Mouse (Mus musculus): ENCODE measurements around the gene Ndufa4l2. TPM values are rescaled to one million over a fixed set of nuclear protein-coding genes. Genes with fewer than 3 reads are reported as not detected.

Gene Ndufa4l2
- polyA plus RNA-seq, 1 experiment from 2014 or later: 23.1 TPM

- DNase-seq: peak; percentile 78
Measured at GRCm38 (mm10) chr10:127537854-127538583, 23.3 kb downstream of the Ndufa4l2 start.

GRCm38 (mm10) chr10:127541510-127541909, 26.7 kb downstream of the Ndufa4l2 start:
- peaks cover under 1% of the 10 kb centered on the region for H3K27me3 ChIP-seq (ENCODE audit: insufficient read depth, low read length)
- WGBS (ENCODE audit: insufficient replicate concordance): 84% methylated on average over 8 of the region's 8 CpGs
- DNase-seq (no peak), ATAC-seq (no peak)
- H3K9me3 ChIP-seq (ENCODE audit: low read length): no peaks in the 10 kb centered on the region
- no peaks in the 10 kb centered on the region for H3K4me1 ChIP-seq (ENCODE audit: insufficient read depth)
- no peak overlapping the region for H3K4me3 ChIP-seq (ENCODE audit: low read depth, low read length)
- TF ChIP-seq CTCF (IDR thresholded peaks at IDR 0.05; ENCODE audit: low read depth) (no peak), EP300 (IDR thresholded peaks at IDR 0.05; ENCODE audit: low read depth) (no peak)
- peaks cover 50% of the 10 kb centered on the region for H3K36me3 ChIP-seq (replicated peaks; ENCODE audit: insufficient read depth, low read length)
- H3K4me2 ChIP-seq (ENCODE audit: low read depth, low read length): no peak overlapping the region
- H3K9ac ChIP-seq (replicated peaks): no peak overlapping the region
- H3K27ac ChIP-seq (ENCODE audit: low read depth): no peak overlapping the region

More at GRCm38 (mm10) chr10:127537854-127538583, 23.3 kb downstream of the Ndufa4l2 start:
- TF ChIP-seq CTCF (IDR thresholded peaks at IDR 0.05; ENCODE audit: low read depth) (peak; percentile 96), EP300 (IDR thresholded peaks at IDR 0.05; ENCODE audit: low read depth) (no peak)
- H3K4me3 ChIP-seq (ENCODE audit: low read depth, low read length): no peak overlapping the region
- H3K9ac ChIP-seq (replicated peaks): no peak overlapping the region
- H3K4me1 ChIP-seq (ENCODE audit: insufficient read depth): peaks cover 9% of the 10 kb centered on the region
- 31% methylated on average over 7 of the region's 7 CpGs for WGBS (ENCODE audit: insufficient replicate concordance)
- peaks cover 28% of the 10 kb centered on the region for H3K36me3 ChIP-seq (replicated peaks; ENCODE audit: insufficient read depth, low read length)
- peaks cover 36% of the 10 kb centered on the region for H3K27me3 ChIP-seq (ENCODE audit: insufficient read depth, low read length)
- H3K27ac ChIP-seq (ENCODE audit: low read depth): no peak overlapping the region
- no peak overlapping the region for H3K4me2 ChIP-seq (ENCODE audit: low read depth, low read length)
- H3K9me3 ChIP-seq (ENCODE audit: low read length): no peaks in the 10 kb centered on the region
- ATAC-seq: peak; percentile 35

GRCm38 (mm10) chr10:127542084-127542483, 27.3 kb downstream of the Ndufa4l2 start:
- no peak overlapping the region for H3K4me2 ChIP-seq (ENCODE audit: low read depth, low read length)
- WGBS (ENCODE audit: insufficient replicate concordance): 82% methylated on average over 13 of the region's 13 CpGs
- ATAC-seq (no peak), DNase-seq (no peak)
- H3K9me3 ChIP-seq (ENCODE audit: low read length): no peaks in the 10 kb centered on the region
- no peak overlapping the region for H3K9ac ChIP-seq (replicated peaks)
- peaks cover 53% of the 10 kb centered on the region for H3K36me3 ChIP-seq (replicated peaks; ENCODE audit: insufficient read depth, low read length)
- no peaks in the 10 kb centered on the region; the same call in 1 of the 2 replicates for H3K27me3 ChIP-seq (ENCODE audit: insufficient read depth, low read length)
- H3K4me3 ChIP-seq (ENCODE audit: low read depth, low read length): no peak overlapping the region
- no peak overlapping the region for H3K27ac ChIP-seq (ENCODE audit: low read depth)
- H3K4me1 ChIP-seq (ENCODE audit: insufficient read depth): no peaks in the 10 kb centered on the region
- TF ChIP-seq EP300 (IDR thresholded peaks at IDR 0.05; ENCODE audit: low read depth) (no peak), CTCF (IDR thresholded peaks at IDR 0.05; ENCODE audit: low read depth) (no peak)

GRCm38 (mm10) chr10:127542720-127543119, 28.0 kb downstream of the Ndufa4l2 start:
- DNase-seq (no peak), ATAC-seq (no peak)
- no peak for TF ChIP-seq CTCF (IDR thresholded peaks at IDR 0.05; ENCODE audit: low read depth)
- TF ChIP-seq EP300 (IDR thresholded peaks at IDR 0.05; ENCODE audit: low read depth): no peak
- H3K9me3 ChIP-seq (ENCODE audit: low read length): no peaks in the 10 kb centered on the region
- 61% methylated on average over 6 of the region's 6 CpGs for WGBS (ENCODE audit: insufficient replicate concordance)
- H3K4me1 ChIP-seq (ENCODE audit: insufficient read depth): no peaks in the 10 kb centered on the region
- no peaks in the 10 kb centered on the region for H3K27me3 ChIP-seq (ENCODE audit: insufficient read depth, low read length)
- no peak overlapping the region for H3K9ac ChIP-seq (replicated peaks)
- H3K4me3 ChIP-seq (ENCODE audit: low read depth, low read length): no peak overlapping the region
- H3K36me3 ChIP-seq (replicated peaks; ENCODE audit: insufficient read depth, low read length): peaks cover 53% of the 10 kb centered on the region
- no peak overlapping the region for H3K4me2 ChIP-seq (ENCODE audit: low read depth, low read length)
- no peak overlapping the region for H3K27ac ChIP-seq (ENCODE audit: low read depth)

GRCm38 (mm10) chr10:127543916-127544315, 29.1 kb downstream of the Ndufa4l2 start:
- H3K36me3 ChIP-seq (replicated peaks; ENCODE audit: insufficient read depth, low read length): peaks cover 49% of the 10 kb centered on the region
- no peak overlapping the region for H3K4me2 ChIP-seq (ENCODE audit: low read depth, low read length)
- H3K9me3 ChIP-seq (ENCODE audit: low read length): no peaks in the 10 kb centered on the region
- H3K9ac ChIP-seq (replicated peaks): no peak overlapping the region
- 67% methylated on average over 3 of the region's 3 CpGs for WGBS (ENCODE audit: insufficient replicate concordance)
- no peaks in the 10 kb centered on the region for H3K27me3 ChIP-seq (ENCODE audit: insufficient read depth, low read length)
- H3K4me1 ChIP-seq (ENCODE audit: insufficient read depth): no peaks in the 10 kb centered on the region
- no peak overlapping the region for H3K27ac ChIP-seq (ENCODE audit: low read depth)
- TF ChIP-seq EP300 (IDR thresholded peaks at IDR 0.05; ENCODE audit: low read depth) (no peak), CTCF (IDR thresholded peaks at IDR 0.05; ENCODE audit: low read depth) (no peak)
- DNase-seq: no peak
- ATAC-seq: no peak
- H3K4me3 ChIP-seq (ENCODE audit: low read depth, low read length): no peak overlapping the region

GRCm38 (mm10) chr10:127544375-127544774, 29.6 kb downstream of the Ndufa4l2 start:
- WGBS (ENCODE audit: insufficient replicate concordance): 83% methylated on average over 20 of the region's 20 CpGs
- Histone ChIP-seq H3K27ac (ENCODE audit: low read depth) (no peak overlapping the region), H3K9me3 (ENCODE audit: low read length) (no peaks in the 10 kb centered on the region), H3K4me1 (ENCODE audit: insufficient read depth) (no peaks in the 10 kb centered on the region), H3K36me3 (replicated peaks; ENCODE audit: insufficient read depth, low read length) (peaks cover 50% of the 10 kb centered on the region), H3K9ac (replicated peaks) (no peak overlapping the region), H3K4me3 (ENCODE audit: low read depth, low read length) (no peak overlapping the region), H3K4me2 (ENCODE audit: low read depth, low read length) (no peak overlapping the region), H3K27me3 (ENCODE audit: insufficient read depth, low read length) (no peaks in the 10 kb centered on the region)
- DNase-seq (no peak), ATAC-seq (no peak)
- no peak for TF ChIP-seq CTCF (IDR thresholded peaks at IDR 0.05; ENCODE audit: low read depth)
- TF ChIP-seq EP300 (IDR thresholded peaks at IDR 0.05; ENCODE audit: low read depth): no peak

Measured in liver, postnatal 0 days (tissue).